Mouse (Mus musculus): ENCODE measurements around the gene Fam185a.

DNA sequence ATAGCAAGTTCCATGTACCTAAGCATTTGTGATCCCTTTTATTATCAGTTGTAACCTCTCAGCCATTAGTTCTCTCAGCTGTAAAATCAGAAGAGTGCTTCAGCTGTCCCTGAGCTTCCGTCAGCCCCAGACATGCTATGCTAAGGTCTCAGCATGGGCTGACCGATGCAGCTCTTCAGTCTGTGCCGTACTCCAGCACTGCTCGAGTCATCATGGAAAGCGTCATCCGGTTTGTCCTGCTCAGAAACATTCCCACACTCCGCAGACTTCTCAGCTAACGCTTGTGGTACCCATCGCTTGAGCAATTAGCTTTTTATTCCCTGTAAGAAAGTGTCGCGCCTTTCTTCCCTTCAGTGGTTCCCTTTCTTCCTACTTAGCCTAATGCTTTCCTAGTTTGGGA is 74.2 kb downstream of the Fam185a start:
- TF ChIP-seq EP300 (IDR thresholded peaks at IDR 0.05) (no peak), CTCF (IDR thresholded peaks at IDR 0.05) (no peak)

Data from lung, postnatal 0 days (tissue).